Mouse (Mus musculus) lung, postnatal 0 days (tissue): ENCODE data around the gene 2610528A11Rik.

Experiments
- CTCF ChIP-seq: IDR thresholded peaks from 2 replicates; pipeline ENCODE4 v1.5.1; 2016; ENCODE audit warnings: antibody characterized with exemption, mild to moderate bottlenecking
- EP300 ChIP-seq: IDR thresholded peaks from 2 replicates; pipeline ENCODE4 v1.6.1; 2016; ENCODE audit warnings: antibody characterized with exemption, mild to moderate bottlenecking, control low read depth

DNA sequence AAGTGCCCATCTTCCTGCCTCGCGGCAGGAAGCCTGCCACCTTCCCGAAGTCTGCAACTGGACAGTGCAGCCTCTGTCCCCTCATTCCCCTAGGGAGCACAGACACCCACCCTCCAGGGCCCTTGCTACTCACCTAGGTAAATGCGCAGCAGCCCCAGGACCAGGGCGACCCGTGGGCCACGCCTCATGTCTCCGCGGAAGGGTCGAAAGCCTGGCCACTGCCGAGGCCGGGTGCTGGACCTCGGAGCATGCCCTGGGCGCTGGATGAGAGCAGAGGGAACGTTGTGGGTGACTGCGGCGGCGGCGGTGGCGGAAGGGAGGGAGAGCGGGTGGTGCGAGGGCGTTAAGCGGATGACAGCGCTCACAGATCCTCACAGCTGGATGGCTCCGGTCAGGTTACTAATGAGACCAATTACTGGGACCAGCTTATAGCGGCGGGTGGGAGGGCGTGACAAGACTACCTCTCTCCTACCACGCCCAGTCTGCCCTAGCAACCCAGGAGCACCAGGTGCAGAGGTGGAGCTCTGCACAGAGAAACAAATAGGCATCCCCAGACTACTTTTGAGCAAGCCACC lies 15.8 kb downstream of the 2610528A11Rik start, which contains the start of gene Cdhr1:
- TF ChIP-seq EP300 (no peak), CTCF (no peak)
